Mouse (Mus musculus): ENCODE results near the gene Galnt2.

Gene Galnt2

GRCm38 (mm10) chr8:124376406-124376805 lies 145.2 kb downstream of the Galnt2 start:
- no peak for DNase-seq

- no peak for DNase-seq
Measured at GRCm38 (mm10) chr8:124379289-124379688, 148.1 kb downstream of the Galnt2 start.

- DNase-seq = no peak
Measured at GRCm38 (mm10) chr8:124382235-124382634, 151.0 kb downstream of the Galnt2 start.

GRCm38 (mm10) chr8:124384336-124384735 lies 153.1 kb downstream of the Galnt2 start:
- no peak for DNase-seq

- DNase-seq = no peak
Measured at GRCm38 (mm10) chr8:124386225-124386899, 155.2 kb downstream of the Galnt2 start.

GRCm38 (mm10) chr8:124389495-124389894 lies 158.3 kb downstream of the Galnt2 start:
- no peak for DNase-seq

GRCm38 (mm10) chr8:124391191-124391590 lies 160.0 kb downstream of the Galnt2 start:
- DNase-seq = no peak

GRCm38 (mm10) chr8:124392271-124393012 lies 161.3 kb downstream of the Galnt2 start:
- DNase-seq = no peak

GRCm38 (mm10) chr8:124393013-124393412 lies 161.8 kb downstream of the Galnt2 start:
- DNase-seq = no peak

- DNase-seq = peak in 1 of 2 experiments; percentile 12
Measured at GRCm38 (mm10) chr8:124393927-124394326, 162.7 kb downstream of the Galnt2 start.

GRCm38 (mm10) chr8:124394951-124395350 lies 163.8 kb downstream of the Galnt2 start:
- DNase-seq = no peak

Measured in kidney, postnatal 36 days (tissue).